Mouse (Mus musculus): ENCODE data around the gene Ankrd54.
A peak's percentile ranks its signal among the peaks of the same experiment; 100 is the strongest.

DNA sequence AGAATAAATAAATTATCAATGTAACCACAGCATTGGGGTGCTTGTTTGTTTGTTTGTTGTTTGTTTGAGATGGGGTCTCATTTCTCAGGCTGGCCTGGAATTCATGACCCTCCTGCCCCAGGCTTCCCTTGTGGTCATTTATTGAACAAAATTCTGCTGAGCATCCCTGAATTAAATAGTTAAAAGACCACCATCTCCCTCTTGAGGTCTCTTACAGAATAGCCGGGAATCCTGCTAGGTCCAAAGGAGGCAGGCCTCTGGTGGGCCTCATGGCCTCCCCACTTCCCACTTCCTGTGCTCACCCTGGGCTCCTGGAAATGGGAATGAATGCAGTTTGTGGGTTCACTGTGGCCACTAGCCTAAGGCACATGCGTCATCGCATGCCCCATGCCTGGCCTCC, 43.8 kb downstream of the Ankrd54 start:
- TF ChIP-seq CTCF (IDR thresholded peaks at IDR 0.05; ENCODE audit: borderline replicate concordance, extremely low read depth, insufficient read depth, insufficient read length) (peak; percentile 20; the same call in 1 of the 2 replicates), POLR2A (IDR thresholded peaks at IDR 0.05; ENCODE audit: borderline replicate concordance, extremely low read depth, insufficient read depth, insufficient read length, poor library complexity, severe bottlenecking) (no peak)

All from brain, embryonic 14.5 days (tissue).